Mouse (Mus musculus) thymus, adult 18-20 months (tissue): ENCODE results near the gene Wdr90.
"Not testable (repeated sequence)": the region's sequence is repeated elsewhere in the genome, so short reads cannot be mapped to it uniquely, and the experiment has no call there.

Source experiments
- DNase-seq, 2 experiments: peaks; one replicate each; pipeline ENCODE4 v3.0.0; 2022; ENCODE audit warnings: mixed read lengths in 2 of 2

Wdr90 gene

DNA sequence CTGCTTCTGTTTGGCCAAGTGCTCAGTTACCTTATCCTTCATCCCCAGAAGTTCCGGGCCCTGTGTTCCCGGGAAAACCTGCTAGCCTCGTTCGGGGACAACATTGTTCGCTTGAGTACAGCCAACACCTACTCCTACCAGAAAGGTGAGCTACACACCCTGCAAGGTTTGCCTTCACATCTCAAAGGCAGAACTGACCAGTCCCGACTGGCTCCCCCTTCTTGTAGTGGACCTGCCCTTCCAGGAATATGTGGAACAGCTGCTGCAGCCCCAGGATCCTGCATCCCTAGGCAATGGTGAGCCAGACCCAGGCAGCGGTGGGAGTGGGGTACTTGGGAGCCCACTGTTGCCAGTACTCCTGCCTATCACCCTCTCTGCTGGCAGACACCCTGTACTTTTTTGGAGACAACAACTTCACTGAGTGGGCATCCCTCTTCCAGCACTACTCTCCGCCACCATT lies 31.7 kb downstream of the Wdr90 start:
- peak in 1 of 2 experiments; percentile 22 for DNase-seq

DNA sequence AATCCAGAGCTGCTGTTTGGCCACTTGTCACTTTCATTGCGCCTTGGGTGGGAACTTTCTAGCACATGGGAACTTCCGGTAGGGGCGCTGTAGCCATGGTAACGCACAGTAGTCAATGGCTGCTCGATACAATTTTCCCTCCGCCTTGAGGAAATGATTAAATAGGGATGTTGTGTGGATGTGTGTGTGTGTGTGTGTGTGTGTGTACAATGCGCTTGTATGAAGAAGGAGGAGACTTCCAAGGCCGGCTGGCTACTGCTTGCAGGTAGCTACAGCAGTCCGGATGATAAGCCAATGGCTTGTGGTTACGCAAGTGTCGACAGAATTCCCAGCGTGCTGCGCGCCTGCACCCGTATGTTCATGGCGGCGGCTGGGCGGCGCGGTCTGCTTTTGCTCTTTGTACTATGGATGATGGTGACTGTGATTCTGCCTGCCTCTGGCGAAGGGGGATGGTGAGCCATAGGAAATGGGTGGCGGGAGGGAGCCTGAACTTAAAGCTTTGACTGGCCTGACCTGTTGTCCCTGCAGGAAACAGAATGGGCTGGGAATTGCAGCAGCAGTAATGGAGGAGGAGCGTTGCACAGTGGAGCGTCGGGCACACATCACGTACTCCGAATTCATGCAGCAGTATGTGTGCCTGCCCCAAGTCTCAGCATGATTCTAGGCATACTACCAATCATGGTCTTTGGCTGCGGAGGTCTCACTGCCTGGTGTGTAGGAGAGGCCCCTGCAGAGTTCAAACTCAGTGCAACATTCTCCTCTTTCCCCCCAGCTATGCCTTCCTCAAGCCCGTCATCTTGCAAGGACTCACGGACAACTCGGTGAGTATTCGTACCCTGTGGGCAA lies 32.4 kb downstream of the Wdr90 start, which contains the start of gene Jmjd8:
Gene Jmjd8, plus strand, starts transcription at position 156 of the 846 bp plus-strand sequence.
- DNase-seq = peak; percentile 52 to 70

DNA sequence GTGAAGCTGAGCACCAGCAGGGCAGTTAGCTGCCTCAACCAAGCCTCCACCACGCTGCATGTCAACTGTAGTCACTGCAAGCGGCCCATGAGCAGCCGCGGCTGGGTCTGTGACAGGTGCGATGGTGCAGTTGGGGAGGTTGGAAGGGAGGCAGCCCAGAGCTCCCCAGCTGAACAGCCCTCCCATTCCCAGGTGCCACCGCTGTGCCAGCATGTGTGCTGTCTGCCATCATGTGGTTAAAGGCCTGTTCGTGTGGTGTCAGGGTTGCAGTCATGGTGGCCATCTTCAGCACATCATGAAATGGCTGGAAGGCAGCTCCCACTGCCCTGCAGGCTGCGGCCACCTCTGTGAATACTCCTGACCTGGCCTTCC lies 33.1 kb downstream of the Wdr90 start:
- no peak for DNase-seq

DNA sequence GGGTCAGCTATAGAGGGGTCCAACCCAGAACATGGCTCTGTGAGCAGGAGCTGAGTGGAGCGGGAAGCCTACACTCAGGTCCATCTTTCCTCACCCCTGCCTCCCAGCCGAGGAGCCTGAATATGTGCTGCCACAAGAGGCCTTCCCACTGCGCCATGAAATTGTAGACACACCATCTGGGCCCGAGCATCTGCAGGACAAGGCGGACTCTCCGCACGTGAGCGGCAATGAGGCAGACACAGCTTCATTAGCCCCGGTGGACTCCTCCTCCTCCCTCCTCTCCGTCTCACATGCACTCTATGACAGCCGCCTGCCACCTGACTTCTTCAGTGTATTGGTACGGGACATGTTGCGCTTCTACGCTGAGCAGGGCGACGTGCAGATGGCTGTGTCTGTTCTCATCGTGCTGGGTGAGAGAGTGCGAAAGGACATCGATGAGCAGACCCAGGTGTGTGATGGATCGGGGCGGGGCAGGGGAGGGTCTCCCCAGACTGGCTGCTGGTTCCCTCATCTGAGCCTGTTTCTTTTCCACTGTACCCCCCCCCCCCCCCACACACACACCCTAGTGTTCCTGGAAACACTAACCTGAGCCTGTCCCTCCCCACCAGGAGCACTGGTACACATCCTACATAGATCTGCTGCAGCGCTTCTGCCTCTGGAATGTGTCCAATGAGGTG lies 33.6 kb downstream of the Wdr90 start:
- DNase-seq = peak in 1 of 2 experiments; percentile 12

DNA sequence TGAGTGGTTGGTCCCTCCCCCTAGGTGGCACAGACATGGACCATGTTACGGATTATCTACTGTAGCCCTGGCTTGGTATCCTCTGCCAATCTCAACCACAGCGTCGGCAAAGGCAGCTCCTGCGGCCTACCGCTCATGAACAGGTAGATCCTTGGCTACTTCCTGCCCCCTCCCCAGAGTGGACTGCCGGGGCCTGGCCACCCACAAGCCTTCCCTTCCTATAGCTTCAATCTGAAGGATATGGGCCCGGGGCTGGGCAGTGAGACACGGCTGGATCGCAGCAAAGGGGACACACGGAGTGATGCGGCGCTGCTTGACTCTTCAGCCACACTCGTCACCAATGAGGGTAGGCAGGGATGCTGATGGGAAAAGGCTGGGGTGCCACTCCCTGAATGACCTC lies 34.3 kb downstream of the Wdr90 start:
- DNase-seq = no peak

DNA sequence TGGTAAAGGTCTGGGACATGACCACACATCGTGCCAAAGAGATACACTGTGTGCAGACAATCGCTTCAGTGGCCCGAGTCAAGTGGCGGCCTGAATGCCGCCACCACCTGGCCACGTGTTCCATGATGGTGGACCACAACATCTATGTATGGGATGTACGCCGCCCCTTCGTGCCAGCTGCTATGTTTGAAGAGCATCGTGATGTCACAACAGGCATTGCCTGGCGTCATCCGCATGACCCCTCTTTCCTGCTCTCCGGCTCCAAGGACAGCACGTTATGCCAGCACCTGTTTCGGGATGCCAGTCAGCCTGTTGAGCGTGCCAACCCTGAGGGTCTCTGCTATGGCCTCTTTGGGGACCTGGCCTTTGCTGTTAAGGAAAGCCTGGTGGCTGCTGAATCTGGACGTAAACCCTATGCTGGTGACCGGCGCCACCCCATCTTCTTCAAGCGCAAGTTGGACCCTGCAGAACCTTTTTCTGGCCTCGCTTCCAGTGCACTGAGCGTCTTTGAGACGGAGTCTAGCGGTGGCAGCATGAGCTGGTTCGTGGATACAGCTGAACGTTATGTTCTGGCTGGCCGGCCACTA lies 35.2 kb downstream of the Wdr90 start:
- peak in 1 of 2 experiments; percentile 4 for DNase-seq

DNA sequence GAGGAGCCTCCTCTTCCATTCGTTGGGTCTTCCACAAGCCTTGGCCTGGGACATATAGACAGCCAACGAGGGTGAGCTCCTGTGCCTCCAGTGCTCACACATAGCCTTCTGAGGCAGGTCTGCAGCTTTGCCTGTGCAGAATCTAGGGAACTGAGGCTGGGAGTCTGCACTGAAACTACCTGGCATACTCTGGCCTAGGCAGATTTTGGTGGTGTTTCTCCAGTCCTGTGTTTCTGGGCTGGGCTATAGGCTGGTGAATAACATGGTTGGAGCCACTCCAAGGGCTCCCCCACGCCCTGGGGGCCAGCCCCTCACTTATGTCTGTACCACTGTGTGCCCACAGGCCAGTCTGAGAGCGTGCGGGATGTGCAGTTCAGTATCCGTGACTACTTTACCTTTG lies 36.0 kb downstream of the Wdr90 start:
- DNase-seq = no peak

DNA sequence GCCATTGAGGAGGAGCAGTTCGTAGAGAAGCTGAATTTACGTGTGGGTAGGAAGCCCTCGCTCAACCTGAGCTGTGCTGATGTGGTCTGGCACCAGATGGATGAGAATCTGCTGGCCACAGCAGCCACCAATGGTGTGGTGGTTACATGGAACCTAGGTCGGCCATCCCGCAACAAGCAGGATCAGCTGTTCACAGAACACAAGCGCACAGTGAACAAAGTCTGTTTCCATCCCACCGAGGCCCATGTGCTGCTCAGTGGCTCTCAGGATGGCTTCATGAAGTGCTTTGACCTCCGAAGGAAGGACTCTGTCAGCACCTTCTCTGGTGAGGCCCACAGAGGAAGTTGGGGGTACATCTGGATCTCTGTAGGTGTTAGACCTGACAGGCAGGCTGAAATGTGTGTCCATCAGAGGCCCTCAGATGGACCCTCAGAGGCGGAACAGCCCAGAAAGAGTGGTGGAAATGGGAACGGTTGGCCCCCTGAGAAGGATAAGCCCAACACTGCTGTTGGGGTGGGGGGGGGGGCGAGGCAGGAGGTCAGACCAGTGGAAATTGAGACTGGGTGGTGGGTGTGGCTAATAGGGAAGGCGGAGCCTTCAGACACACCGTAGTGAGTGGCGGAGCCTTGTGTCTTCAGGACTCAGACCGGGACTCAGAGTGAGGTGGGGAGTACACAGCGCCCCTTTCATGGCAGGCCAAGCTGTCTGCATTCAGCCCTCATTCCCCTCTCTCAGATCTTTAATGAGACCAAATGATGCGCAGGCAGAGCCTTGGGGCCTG lies 36.7 kb downstream of the Wdr90 start:
- peak in 1 of 2 experiments; percentile 5 for DNase-seq

DNA sequence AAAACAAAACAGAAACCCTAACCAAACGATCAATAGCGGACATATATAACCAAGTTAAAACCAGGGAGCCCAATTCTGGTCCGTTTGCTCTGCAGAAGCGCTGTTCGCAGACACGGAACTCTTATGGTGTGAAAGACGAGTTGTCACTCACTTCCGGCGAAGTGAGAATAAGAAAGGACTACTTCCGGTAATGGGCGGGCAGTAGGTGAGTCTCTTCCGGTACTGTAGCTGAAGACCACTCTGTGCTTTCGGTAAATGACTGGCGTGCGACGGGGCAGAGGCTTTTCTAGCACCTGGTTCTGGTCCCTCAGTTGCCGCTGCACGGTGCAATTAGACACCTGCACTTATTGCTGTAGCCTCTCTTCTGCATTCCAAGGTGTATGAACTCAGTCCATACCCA lies 37.8 kb downstream of the Wdr90 start, which contains the start of gene Wdr24:
Gene Wdr24, plus strand, starts transcription at position 176 of the 400 bp plus-strand sequence.
- peak in 1 of 2 experiments; percentile 69 for DNase-seq

DNA sequence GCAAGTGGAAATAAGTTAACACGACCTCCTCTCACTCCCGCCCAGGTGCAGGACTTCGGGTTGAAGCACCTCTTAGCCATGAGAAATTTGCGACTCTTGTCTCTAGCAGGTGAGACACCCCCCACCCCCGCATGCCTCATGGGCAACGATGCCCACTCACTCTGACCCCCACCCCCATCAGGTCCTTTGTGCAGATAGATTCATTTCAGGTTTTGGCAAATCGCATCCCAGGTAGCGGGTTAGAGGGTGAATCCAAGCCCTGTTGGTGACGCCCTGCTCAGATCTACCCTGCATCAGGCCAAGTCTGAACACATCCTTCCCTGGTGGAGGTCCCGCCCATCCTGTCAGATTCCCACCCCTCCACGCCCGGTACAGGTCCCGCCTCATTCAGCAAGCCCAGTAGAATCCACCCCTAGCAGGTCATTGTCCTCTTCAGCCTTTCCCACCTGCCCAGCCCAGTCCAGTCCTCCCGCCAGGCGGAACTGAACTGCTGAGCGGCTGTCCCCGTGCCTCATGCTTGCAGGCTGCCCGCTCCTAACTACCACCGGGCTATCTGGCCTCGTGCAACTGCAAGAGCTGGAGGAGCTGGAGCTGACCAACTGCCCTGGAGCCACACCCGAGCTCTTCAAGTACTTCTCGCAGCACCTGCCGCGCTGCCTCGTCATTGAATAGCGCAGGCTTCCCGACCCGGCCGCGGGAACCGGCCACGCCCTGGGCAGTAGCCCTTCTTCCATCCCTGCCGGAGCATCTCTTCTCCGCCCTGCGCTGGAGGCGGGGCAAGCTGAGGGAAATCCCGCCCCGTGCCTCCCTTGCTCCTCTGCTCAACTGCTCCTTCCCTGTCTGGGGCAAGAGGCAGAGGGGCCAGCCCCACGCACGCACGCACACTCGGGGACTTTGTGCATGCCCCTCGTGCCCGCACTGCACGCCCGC lies 42.2 kb downstream of the Wdr90 start:
- DNase-seq = no peak

DNA sequence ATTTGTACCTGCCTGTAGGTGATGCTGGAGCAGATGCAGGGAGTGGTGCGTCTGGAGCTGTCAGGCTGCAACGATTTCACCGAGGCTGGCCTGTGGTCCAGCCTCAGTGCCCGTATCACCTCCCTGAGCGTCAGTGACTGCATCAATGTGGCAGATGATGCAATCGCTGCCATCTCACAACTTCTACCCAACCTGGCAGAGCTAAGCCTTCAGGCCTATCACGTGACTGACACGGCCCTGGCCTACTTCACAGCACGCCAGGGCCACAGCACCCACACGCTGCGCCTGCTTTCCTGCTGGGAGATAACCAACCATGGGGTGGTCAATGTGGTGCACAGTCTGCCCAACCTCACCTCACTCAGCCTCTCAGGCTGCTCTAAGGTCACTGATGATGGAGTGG lies 43.6 kb downstream of the Wdr90 start:
- DNase-seq = no peak

DNA sequence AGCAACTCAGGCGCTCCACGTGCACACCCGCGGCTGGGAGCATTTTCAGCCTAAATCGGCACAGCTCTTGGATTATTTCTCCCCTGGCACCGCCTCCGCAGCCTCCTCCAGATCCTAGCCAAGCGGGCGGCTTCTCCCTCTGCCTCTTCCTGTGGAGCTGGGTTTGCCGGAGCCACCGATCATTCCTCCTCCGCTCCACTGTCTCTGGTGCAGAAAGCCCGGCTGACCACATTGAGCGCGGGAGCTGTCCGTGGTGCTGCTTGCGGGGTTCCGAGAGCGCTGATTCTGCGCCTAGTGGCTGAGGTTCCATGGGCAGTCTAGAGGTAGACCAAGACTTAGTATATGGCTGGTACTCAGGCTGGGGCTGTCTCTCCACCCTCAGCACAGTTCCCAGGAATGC lies 47.8 kb downstream of the Wdr90 start:
- DNase-seq = no peak

DNA sequence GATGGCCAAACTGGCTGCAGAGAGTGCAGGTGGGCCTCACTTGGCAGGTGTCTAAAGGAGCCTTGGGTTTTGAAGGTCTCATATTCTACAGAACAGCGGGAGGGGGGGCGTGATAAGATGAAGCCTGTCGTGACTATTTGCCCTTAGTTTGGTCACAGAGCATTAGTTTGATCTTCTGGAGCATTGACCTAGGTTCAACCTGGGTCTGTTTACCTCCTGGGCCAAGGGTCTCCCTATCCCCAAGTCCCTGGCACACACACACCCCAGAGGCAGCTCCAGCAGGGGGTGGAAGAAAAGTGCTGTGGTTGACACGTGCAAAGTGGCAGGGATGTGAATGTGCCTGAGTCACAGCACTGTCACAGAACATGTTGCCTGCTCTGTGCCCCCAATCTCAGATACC lies 50.4 kb downstream of the Wdr90 start:
- no peak for DNase-seq

DNA sequence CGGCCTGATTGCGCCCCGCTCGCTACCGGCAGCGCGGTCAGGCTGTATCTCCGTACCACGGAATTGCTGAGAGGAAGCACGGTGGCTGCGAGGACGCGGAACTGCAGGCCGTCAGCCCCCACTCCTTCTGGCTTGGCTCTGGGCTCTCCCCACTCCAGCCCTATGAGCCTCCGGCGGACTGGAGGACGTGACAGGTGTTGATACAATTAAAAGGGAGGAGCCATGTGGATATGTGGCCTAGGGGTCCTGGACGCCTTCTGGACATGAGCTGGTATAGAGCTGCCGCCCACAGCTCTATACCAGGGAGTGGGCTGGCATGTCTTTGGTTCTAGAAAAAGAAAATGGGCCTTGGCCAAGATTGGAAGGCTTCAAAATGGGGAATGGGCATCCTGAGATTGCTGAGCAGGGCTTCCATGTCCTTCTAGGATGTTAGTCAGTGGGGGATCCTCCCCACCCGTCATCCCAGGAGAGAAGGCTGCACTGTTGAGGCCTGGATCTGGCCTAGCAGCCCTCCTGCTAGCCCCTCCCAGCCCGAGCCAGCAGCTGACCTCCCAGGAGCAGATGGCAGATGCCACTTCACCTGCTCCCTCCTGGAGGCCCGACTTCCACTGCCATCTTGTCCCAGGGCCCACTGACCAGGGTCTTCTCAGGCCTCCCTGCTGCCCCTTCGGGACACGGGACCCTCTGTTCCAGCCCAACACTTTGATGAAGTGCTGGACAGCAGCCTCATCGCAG lies 51.5 kb downstream of the Wdr90 start:
- DNase-seq = no peak

DNA sequence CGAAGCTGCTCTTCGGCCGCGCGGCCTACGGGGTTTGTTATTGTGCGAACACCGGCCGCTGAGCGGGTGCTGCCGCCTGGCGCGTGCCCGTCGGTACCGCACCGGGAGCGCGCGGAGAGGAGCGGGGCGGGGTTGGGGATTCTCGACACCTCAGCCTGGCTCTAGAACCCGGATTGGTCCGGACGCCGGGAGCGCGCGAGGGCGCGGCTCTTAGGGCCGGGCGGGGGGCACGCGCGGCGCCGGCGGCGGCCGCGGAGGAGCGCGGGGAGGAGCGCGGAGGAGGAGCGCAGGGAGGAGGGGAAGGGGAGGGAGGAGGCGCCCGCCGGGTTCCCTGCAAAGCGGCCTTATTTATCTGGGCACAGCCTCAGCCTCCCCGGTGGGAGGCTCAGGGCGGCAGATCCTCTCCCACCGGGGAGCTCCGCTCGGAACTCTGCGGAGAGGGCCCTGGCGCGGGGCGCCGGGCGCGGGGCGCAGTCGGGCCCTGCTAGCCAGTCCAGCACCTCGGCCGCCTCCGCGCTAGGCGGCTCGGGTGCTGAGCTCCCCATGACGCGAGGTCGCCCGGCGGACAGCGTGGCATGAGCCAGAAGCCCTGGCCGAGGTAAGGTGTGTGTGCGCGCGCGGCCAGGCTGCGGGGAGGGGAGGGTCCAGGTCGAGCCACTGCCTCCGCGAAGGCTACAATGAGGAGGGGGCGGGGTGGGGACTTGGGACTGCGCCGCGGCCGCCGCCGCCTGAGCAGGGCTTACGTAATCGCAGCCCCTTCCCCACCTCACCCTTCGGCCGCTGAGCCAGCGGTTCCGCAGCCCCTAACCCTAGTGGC lies 52.3 kb downstream of the Wdr90 start, which contains the start of gene Fbxl16:
Gene Fbxl16, plus strand, starts transcription at position 297 of the 817 bp plus-strand sequence.
- no peak for DNase-seq

DNA sequence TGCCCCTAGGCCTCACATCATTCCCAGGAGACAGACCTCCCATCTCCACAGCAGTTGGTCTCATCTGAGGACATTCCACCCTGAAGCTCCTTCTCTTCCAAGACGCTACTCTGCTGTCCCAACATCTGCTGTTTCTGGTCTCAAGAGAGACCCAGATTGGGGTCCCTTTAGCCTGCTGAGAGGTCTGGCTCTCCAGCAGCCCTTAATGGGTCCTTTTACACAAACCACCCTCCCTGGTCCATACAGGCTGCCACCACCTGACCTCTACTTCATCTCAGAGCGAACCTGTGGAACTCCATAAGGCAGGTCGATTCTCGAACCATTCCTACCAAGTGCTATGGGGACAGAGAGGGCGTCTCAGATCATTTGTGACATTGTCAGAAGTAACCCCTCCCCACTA lies 53.3 kb downstream of the Wdr90 start:
- no peak for DNase-seq

DNA sequence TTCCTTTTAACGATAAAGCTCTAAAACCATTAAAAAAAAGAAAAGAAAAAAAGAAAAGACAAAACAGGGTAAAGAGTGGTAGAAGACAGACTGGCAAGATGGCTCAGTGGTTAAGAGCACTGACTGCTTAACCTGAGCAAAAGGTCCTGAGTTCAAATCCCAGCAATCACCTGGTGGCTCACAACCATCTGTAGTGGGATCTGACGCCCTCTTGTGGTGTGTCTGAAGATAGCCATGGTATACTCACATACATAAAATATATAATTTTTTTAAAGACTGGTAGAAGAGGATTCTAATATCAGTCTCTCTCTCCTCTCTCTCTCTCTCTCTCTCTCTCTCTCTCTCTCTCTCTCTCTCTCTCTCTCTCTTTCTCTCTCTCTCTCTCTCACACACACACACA lies 53.8 kb downstream of the Wdr90 start:
- not testable (repeated sequence) for DNase-seq

DNA sequence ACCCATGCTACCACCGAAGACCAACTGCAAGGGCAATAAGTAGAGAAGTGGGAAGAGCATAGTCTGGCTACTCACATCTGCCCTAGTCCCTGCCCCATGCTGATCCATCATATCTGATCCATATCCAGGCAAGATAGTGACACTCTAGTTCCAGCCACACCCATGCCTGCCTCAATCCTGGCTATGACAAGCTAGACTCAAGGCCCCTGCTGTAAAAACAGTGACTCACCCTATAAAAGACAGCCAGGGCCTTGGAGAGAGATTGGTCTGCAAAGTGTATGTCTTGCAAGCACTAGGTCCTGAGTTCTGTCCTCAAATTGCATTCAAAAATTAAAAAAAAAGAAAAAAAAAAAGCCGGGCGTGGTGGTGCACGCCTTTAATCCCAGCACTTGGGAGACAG lies 54.8 kb downstream of the Wdr90 start:
- DNase-seq = no peak

DNA sequence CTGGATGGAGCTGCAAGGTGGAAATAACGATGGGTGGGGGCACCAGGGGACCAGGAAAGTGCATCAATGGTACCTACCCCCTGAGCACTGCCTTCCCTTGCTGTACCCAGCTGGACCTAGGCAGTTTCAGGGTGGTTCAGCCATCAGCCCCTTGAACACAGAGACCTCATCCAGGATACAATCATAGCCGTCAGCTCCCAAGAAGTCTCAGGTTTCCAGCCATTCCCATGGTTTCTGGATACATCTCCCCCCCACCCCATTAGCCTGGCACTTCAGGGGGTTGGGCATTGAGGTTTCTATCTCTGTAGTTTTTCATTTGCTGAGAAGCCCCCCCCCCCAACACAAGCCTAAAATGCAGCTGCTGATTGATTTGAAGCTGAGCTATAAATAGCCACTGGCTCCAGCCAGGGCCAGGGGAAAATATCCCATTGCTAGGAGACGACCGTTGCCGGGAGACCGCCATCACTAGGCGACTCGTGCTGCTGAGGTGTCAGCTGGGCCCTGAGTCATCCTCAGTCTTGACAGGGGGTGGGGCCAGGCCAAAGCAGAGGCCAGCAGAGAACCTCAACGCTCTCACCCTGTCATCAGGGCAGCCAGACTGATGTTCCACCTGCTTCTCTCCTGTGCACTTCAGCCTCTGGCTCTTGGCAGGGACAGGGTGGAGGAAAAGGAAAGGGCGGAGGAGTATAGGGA lies 58.3 kb downstream of the Wdr90 start:
- no peak for DNase-seq
